Mouse (Mus musculus): Measurements from ENCODE around the gene Tedc2.

DNA sequence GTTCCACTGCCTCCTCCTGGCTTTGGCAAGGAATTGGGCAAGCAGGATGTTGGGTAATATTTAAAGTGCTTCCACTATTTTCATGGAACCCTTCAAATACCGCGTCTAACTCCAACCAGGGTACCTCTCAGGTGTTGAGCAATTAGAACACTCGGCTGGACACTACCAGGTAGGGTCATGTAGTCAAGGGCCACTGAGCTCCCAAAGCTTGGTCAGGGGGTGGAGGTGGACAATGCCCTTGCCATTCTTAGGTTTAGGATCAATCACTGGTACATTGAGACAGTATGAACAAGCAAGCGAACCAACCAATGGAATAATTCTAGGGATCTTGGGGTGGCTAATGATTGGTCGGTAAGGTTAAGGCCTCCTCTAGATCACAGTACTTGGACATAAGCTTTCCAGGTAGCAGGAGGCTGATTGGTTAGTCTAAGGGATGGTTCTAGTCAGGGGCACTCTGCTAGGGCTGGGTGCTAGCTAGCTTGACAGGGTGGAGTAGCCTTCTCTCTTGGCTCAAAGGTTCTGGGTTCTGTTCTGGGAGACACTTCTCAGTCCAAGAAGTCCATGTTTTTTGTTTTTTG is 8.1 kb downstream of the Tedc2 start:
- TF ChIP-seq CTCF (IDR thresholded peaks at IDR 0.05; ENCODE audit: low read depth, low read length): no peak
- TF ChIP-seq POLR2A (IDR thresholded peaks at IDR 0.05; ENCODE audit: borderline replicate concordance, low read depth, low read length): no peak
